Mouse (Mus musculus) kidney, adult 9 months (tissue): ENCODE measurements at regions not wholly inside any gene's neighbourhood (a gene's known extent, or its start where the extent isn't known, plus 50 kb on each side); places are given as distances from the start of the nearest gene placed in this dataset.

Experiments
- DNase-seq: peaks from one replicate; pipeline ENCODE4 v3.0.0; 2022

DNA sequence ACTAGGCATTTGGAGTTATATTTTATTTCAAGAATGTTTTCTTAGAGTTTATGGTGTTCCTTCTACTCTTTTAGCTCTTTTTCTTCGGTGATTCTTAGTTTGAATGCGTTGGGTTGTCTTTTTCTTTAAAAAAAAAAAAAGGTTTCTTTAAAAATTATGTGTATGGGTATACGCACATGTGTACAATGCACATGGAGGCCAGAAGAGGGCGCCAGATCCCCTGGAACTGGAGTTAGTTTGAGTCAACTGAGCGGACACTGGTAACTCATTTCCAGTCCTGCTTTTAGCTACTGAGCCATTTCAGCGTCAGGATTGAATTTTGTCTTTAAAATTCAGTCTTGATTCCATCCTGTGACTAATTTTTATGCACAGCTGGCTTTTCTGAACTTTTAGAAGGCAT is 124.9 kb upstream of the Cdh5 start:
- DNase-seq: no peak

DNA sequence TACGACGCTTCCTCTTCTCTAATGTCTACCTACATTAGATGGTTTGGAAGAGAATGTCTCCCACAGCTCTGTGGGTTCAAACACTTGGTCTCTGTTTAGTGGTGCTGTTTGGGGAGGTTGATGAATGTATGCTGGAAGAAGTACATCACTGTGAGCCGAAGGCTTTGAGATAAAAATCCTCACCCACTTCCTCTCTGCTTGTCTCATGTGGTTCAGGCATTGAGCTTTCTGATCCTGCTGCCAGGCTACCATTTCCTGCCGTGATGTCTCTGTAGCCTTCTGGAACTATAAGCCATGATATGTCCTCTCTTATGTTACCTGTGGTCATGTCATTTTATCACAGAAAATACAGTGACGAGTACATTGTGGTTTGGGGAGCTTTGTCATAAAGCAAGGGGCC is 122.5 kb upstream of the Cdh5 start:
- DNase-seq: no peak

DNA sequence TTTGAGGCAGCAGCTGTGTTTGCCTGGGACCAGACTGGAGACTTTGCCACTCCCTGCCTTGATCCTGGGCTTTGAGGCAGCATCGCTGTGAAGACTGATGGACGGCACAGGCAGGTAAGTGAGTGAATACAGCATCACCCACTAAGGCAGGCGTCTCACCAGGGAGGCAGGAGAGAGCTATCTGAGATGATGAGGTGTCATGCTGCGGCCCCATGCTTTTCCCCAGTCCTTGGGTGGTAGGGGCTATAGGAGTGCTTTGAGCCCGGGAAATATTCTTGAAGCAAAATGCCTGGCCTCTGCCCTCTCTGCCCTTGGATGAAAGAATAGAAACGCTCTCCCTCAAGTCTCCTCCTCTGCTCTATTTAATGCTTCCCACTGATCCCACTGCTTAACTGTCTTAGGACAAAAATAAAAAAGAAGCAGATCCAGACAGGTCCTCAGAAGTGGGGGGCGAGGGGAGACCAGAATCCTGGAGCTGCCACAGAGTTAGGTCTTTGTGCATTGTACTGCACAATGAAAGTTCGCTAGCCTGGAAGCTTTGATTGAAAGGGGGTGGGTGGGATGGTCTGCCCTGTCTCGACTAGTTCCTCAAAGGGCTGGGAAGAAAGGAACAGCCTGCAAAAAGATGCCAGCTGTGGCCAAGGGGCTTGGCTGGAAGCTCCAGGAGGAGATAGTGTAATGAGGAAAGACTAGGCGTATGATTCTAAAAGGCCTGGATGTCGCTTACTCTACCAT is 117.4 kb upstream of the Cdh5 start:
- DNase-seq: no peak

DNA sequence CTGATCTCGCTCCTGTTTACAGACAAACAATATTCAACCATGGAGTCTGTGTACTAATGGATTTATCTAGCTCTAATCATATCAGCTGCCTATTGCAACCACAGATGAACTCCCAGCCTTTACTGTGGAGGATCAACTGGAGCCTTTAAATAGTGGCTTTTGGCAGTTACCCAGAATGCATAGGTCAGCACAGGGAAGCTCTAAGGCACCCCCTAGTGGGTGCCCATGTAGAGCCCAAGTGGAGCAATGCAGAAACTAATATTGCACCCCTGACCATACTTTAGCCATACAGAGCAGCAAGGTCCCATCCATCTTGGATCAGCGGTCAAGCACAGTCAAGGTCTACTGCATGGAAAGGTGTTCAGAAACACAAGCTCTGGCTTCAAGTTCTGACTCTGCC is 115.8 kb upstream of the Cdh5 start:
- DNase-seq: no peak

DNA sequence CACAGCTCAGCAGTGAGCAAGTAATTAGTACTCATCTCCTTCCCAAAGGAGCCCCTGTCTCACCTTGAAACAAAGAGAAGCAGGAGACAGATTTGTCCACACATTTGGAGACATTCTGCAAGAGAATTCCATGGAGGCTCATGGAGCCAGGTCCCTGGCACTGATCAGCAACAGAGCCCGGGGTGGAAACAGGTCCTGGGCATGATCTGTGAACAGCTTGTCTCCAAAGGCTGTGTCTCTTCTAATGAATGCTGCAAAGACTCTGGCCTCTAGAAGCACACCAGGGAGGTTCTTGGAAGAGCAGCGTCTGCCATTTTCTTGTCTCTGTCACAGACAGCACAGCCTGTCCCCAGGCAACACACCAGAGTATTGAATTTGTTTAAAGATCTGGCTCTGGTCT is 107.5 kb upstream of the Cdh5 start:
- no peak for DNase-seq

DNA sequence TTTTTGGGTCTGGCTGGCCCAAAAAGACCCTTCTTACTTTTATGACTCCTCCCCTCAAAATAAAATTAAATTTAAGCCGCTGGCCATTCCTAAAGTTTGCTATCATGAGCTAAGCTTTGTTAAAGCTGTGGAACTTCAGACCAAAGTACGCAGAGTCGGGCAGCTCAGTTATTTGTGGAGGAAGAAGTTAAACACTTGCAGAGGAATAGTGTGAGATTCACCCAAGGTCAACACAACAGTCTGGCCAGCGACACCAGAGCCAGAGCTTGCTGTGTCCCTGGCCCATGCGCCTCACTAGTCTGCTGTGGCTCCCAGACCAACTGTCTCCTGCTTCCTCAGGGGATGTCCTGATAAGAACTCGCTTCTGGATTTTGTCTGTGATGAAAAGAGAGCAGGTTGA is 103.3 kb upstream of the Cdh5 start:
- no peak for DNase-seq

DNA sequence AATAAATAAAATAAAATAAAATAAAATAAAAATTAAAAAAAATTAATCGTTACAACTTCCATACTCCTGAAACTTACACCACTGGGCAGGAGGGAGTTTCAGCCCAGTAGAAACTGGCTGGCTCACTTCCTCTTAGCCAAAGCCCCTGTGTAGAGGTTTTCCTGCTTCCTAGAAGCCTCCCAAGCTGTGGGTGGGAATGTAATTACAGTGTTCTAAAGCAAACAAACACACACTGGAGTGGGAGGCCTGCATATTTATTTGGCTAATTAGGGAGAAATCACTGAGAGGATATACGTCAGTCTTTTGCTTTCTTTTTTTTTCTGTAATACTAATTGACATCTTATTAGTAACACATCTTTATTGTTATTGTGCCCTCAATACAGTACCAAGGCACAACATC is 94.2 kb upstream of the Cdh5 start:
- no peak for DNase-seq

DNA sequence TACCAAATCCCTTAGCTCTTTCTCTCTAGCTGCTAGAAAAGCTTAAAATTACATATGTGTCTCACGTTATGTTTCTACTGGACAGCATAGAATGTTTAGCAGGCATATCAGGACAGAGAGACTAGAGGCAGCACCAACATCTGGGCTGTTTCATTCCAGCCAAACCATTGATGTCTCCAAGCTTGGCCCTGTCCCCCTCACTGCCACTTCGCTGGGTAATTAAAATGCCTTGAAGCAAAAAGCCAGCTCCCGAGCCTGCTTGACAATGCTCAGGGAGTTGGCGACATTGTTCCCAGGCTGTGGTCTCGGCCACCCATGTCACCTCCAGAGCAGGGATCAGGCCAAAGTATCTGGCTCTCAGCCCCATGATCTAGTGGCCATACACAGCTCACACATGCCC is 92.7 kb upstream of the Cdh5 start:
- DNase-seq: no peak

DNA sequence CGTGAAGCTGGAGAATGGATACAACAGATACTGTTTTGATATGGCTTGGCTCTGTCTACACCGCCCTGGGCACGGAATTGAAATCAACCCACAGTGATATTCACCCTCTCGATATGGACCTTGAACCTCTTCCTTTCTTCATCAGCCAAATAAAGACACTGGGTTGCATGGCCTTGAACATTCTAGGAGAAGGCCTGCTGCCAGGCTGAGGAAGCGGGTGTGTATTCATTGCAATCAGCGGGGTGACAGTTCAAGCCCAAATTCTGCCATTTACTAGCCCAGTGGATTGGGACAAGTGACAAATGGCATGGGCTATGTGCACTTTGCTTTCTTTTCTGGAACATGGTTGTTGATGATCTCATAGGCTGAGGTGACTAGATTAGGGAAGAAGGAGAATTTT is 92.1 kb upstream of the Cdh5 start:
- DNase-seq: no peak

DNA sequence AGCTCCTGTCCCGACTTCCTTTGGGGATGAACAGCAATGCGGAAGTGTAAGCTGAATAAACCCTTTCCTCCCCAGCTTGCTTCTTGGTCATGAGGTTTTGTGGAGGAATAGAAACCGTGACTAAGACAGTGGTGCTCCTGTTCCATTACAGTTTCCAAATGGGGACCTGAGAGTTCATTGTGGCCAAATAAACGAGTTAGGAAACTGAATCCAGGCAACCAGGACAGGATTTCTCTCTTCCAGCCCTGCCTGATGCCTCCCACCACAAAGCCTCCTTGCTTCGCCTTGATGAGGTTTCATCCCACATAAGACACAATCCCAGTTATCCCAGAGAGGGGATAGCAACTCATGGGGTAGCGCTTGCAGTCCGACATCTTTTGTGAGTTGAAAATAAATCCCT is 79.2 kb upstream of the Cdh5 start:
- DNase-seq: no peak

DNA sequence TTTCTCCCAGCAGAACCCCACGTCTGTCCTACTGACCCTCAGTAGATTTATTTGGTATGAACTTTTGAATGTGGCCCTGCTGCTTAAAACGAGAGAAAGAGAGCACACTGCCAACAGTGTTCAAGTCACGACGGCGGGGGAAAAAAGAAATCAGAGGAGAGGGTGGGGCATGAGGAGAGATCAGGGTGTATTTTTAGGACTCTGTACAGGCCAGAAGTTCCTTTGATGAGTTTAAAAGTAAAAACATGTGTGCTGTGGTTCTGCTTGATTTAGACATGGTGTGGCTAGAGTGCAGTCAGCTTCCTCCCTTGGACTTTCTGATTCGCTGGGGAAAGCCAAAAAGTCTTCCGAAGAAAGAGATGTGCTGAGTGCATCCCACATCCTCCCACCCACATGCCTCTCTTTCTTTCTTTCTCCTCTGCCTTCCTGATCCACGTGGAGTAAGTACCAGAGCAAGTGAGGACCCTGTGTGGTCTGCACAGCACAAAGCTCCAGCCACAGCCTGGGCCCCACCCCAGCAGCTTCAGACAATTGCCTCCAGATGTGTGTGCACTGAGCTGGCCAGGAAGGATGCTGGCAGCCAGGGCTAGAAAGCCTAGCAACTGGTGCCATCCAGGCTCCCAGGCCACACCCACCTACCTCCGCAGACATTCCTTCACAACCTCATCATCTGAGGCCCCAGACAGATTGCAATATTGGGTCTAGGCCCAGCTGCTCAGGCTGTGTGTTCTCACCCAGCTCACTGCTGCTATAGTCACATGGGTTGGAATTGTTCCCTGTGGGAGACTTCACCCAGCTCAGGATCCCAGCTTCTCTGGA is 78.5 kb upstream of the Cdh5 start:
- DNase-seq: no peak

DNA sequence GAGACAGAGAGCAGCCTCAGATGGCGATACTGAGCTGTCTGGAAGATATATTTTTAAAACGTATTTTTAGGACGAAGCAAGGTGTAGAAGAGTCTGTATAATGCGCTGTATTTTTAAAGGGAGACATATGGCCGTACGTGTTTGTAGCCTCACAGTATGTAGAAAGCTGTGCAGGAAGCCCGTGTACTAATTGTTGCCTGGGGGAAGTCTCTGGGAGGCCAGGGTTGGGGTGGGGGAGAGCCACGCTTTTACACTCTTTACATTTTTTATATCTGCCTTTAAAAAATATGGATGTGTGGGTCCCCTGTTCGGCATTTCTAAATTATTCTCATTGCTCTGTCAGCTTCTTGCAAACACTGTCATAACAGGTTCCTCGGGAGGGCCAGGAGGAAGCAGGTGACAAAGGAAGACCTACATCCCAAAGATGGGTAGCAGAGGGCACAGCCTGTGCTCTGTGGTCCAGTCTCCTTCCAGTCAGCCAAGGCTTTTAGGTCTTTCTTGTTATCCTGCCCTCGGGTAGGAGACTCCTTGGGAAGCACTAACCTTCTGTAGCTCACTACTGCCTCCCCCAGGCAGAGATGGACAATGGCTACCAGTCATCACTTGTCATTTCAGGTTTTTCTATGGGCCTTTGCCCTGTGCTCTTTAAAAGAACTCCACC is 74.1 kb upstream of the Cdh5 start:
- peak; percentile 10 for DNase-seq

DNA sequence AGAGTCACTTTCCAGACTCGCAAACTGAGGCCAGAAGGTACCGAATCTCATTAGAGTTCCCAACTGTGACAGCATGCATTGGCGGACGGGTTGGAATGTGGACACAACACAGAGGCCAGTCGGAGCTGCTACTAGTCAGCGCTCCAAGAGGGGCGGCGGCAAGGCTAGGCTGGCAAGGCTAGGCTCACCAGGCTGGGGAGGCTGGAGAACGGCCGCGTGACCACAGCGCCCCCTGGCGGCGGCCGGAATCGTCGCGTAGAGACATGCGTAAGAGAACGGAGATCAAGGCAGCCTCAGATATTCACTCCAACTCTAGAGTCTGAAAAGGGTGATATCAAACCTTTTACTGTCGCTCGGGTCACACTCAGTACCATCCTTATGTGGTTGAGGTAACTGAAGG is 72.8 kb upstream of the Cdh5 start:
- DNase-seq: peak; percentile 66

DNA sequence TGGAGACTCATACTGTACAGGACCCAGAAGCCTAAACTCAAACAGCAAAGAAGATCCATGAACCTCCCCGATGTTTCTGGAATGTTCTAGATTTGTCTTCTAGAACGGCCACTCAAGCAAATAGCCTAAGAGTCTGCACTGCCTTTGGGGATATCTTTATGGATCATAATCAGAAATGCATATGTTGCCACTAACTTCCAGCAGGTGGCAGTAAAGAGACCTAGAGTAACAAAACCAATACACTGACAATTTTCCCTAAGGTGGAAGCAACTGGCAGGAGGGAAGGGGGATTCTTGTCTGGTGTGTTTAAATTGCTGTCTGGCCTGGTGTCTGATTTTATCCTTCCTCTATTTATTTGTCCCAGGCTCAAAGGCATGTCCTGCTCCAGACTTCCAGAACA is 69.2 kb upstream of the Cdh5 start:
- DNase-seq: peak; percentile 39

DNA sequence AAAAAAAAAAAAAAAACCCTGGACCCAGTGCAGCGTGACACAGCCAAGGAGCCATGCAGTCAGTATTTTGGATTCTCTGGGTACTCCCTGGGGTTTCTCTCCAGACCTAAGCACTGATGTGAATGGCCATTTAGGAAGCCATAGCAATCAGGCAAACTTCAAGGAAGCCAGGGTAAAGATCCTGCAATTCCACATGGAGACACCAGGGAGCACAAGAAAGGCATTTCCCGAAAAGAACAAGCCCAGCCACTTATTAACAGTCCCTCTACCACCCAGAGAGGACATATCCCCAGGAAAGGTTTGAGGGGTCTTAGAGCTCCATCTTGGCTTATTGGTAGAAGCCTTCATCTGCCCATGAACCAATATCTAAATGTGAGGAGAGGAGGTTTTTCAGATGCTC is 68.3 kb upstream of the Cdh5 start:
- DNase-seq: no peak

DNA sequence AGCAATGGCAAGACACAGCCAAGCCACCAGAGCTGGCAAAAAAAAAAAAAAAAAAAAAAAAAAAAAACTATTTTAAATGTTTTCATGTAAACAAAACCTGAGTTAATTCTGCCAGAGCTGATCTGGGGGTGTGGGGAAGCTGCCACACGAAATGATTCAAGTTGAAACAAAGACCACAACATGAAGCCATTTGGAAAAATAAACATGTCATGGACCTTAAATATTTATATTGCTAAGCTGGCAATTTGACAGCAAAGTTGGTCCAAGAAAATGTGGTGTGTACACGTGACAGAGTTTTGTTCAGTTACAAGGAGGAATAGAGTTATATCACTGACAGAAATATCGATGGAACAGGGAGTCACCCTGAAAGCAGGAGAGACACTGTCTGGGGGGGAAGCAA is 67.1 kb upstream of the Cdh5 start:
- no peak for DNase-seq

DNA sequence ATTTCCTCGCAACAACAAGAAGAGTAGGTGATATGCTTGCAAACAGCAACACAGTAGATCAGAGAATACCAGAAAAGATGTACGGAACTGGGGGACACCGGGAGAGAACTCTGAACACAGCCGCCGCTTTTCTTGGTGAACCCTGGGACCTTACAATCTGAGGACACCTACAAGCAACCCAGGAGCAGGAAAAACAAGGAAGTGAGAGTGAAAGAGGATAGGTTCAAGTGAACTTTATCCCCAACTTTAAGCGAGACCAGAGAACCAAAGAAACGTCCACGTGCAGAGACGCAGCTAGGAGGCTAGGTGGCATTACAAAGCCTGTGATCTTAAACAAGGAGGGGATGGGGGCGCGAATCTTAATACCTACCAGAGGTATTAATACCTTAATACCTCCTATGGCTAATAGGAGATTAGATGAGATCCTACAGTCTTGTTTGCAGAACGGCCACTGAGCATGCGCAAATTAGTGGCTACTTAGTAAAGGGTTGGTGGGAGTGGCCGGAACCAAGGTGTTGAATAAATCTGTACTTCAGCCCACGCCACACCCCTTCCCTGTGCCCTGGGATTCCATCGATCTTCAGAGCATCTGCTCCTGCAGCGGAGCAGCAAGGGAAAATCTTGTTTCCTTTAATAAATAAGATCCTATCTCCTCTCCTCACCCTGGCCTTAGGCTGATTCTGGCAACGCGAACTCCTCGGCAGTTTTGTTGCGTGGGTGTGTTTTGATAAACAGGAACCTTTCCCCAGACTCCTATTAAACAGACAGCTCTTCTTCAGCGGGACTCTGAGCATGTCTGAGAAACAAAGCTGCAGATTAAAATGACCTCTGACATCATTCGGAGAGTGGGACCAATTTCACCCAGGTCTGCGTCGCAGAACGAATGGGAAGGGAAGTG is 64.6 kb upstream of the Cdh5 start:
- DNase-seq: no peak

DNA sequence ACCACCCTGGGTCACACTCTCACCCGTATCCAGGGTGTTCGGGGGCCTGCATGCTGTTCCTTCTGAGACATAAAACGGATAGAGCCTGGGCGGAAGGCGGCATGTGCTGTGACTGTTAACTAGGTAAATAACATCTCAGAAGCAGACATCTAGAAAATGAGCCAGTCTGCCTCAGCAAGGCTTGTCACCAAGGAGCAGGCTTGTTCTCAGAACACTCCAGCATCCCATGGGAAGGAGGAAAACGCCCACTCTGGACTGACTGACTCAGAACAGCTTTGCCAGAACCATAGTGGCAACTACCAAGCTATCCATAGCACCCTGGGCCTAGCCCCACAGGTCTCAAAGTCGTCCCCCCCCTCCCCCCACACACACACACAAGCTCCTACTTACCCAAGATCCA is 63.8 kb upstream of the Cdh5 start:
- DNase-seq: no peak

DNA sequence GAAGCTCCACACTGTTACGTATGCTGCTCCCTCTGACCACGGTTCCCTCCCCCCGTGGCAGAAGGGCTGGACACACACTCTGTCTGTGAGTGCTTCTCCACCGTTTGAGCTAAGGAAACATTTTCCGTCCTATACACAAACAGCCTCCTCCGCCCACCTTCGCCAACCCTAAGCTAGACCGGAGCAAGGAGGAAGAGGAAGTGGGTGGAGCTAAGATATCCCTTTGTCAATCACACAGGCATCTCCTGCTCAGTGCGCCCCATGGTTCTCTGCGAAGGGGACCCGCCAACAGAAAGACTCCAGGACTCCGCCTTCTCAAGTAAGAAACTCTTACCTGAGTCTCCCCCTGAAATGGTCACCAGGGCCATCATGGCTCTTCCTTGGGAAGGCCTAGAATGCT is 61.9 kb upstream of the Cdh5 start:
- no peak for DNase-seq

DNA sequence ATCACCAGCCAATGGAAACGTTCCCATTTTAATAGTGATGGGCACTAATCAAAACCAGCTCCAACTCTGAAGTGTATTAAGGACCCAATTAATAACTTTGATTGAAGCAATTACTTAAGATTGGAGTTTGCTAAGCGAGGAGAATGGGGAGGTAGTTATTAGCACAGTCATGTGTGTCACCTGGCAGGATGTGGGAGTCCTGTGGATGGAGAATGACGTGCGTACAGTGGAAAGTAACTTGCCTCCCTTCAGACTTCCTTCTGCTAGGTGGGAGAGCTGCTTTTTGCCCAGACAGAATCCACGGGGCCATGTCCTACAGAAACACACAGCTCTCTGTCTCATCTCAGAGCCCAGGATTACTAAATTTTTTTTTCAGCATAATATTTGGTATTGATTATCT is 59.9 kb upstream of the Cdh5 start:
- no peak for DNase-seq

DNA sequence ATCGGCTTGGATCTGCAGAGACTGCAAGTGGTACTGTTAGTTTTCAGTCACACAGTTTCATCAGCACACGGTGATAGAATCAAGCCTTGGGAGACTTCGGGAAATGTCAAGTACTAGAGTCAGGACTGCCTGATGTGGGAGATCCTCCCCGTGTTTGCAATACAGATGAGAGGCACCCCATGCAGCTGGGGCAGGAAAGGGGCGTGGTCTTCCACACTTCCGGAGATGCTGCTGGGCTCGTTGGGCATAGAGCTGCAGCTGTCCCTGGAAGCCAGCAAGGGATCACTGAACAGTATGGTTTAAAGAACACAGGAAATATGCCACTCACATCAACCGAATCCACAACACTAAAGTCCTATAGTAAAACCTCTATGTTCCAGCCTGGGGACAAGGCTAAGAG is 59.0 kb upstream of the Cdh5 start:
- DNase-seq: no peak

DNA sequence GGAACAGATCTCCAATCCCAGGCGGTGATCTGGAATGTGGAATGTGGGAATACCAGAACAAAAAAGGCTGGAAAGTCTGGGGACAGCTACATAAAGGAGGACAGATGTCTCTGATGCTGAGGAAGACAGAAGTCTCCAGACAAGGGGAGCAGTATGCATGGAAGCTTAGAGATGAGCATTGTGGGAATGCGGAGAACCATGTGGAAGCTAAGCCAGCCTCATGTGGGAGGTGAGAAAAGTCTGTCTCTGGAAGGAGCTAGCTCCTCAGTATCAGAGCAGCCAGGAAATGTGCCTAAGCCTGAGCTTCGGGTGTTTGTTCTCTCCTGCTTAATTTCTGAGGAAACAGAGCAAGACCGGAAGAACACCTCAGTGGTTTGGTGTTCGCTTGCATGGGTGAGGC is 53.4 kb upstream of the Cdh5 start:
- no peak for DNase-seq

DNA sequence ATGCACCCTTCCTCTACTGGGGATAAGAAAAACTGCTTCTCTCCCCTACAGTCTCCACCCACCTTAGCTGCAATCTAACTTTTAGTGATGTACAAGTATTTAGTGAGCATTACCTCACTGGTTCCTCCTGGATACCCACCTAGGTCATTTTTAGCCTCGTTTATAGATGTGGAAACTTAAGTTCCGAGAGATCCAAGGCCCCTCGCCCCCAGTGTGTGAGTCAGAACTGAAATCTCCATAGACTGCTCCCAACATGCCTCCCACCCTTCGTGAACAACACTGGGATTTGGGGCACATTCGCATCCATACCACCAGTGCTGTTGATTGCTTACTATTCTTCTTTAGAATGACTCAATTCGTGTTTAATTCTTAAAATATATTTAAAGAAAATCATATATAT is 52.2 kb upstream of the Cdh5 start:
- no peak for DNase-seq
